ENCODE assay signal across 8 mouse cellular contexts in the genomic region with DNA sequence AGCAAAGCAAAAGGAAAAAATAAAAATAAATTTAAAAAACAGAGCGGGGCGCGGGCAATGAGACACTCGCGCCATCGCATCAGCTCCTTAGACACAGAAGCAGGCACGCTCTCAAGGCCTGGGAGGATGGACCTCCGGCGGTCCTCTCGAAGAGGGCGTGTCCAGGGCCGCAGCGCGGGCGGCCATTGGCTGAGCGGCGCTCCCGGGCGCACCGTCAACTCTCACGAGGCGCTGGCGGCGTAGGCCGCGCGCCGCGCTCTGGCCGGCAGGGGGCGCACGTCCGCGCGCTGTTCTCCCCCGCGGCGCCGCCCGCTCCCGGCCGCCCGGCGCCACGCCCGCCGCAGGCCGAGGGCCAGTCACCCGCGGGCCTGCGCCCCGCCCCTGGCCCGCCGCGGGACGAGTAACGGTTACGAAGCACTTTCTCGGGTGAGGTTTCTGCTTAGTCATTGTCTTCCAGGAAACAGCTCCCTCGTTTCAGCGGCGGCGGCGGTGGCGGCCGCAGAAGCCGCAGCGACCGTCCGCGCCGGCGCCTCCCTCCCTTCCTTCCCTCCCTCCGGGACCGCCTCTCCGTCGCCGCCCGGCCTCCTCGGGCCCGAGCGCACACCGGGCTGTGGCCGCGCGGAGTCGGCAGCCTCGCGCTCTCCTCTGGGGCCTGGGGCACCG. TPM values are rescaled to one million over a fixed set of nuclear protein-coding genes. Genes with fewer than 3 reads are reported as not detected.
DNase-seq lines count a peak whose midpoint lies in the region; ATAC-seq lines count a peak whose summit lies in the region.

A gene (plus strand): TSS at position 343 of the 663 bp plus-strand sequence.

- H3K4me3 ChIP-seq in hindbrain, embryonic 16.5 days (ENCODE audit: low read length), result peak within 1 kb of the TSS; percentile 93
- peak within 1 kb of the TSS; percentile 43 for H3K4me3 ChIP-seq in macrophage (ENCODE audit: inconsistent target)

- H3K4me2 ChIP-seq in hindbrain, embryonic 16.5 days (ENCODE audit: low read length), result peak within 1 kb of the TSS; percentile 52

- under 1% methylated on average over 62 of the region's 90 CpGs for WGBS in hindbrain, embryonic 16.5 days
- WGBS in macrophage (ENCODE audit: missing documents), result 1% methylated on average over 62 of the region's 90 CpGs

- H3K9ac ChIP-seq in hindbrain, embryonic 16.5 days (ENCODE audit: low read depth, low read length), result peak within 1 kb of the TSS; percentile 96

- peak within 1 kb of the TSS; percentile 91 for H3K27ac ChIP-seq in hindbrain, embryonic 16.5 days (ENCODE audit: low read depth, low read length)
- peak within 1 kb of the TSS; percentile 54 for H3K27ac ChIP-seq in macrophage

- DNase-seq in T-cell, adult 2 months (ENCODE audit: low spot score), result peak; percentile 93
- peak; percentile 90 to 94 for DNase-seq in cerebellum, postnatal 36 days
- peak; percentile 92 for DNase-seq in gastrocnemius, adult 18-20 months (ENCODE audit: low spot score)
- peak; percentile 87 to 94 for DNase-seq in left cerebral cortex, adult 18-20 months (ENCODE audit: low spot score in 2 of 2)
- DNase-seq in right cerebral cortex, adult 18-20 months, result peak; percentile 95
- peak; percentile 68 for DNase-seq in urinary bladder, postnatal 10 days (ENCODE audit: low spot score)

- H3K36me3 ChIP-seq in hindbrain, embryonic 16.5 days (ENCODE audit: control insufficient read depth, insufficient read depth, low read length), result no peaks in the 10 kb centered on the region
- H3K36me3 ChIP-seq in macrophage (ENCODE audit: inconsistent target), result no peaks in the 10 kb centered on the region

- peaks cover 42% of the 10 kb centered on the region for H3K79me2 ChIP-seq in macrophage (ENCODE audit: inconsistent target)

- no peaks in the 10 kb centered on the region for H3K9me3 ChIP-seq in hindbrain, embryonic 16.5 days (ENCODE audit: control insufficient read depth, low read length)

- H3K27me3 ChIP-seq in hindbrain, embryonic 16.5 days (replicated peaks; ENCODE audit: control insufficient read depth, insufficient read depth, low read length), result no peaks in the 10 kb centered on the region

- H3K4me1 ChIP-seq in hindbrain, embryonic 16.5 days (ENCODE audit: control insufficient read depth, insufficient read depth, low read depth, low read length), result peaks cover 14% of the 10 kb centered on the region

- peak; percentile 99 for ATAC-seq in hindbrain, embryonic 16.5 days

RNA-seq across cellular contexts. Expression of the gene that starts here (rescaled TPM):
- 10 to 100 TPM; 24.6 to 31.9 TPM for total RNA-seq in gastrocnemius, adult 18-20 months (2021)
- 37.1 and 43.8 TPM in 2 replicates for polyA plus RNA-seq in hindbrain, embryonic 16.5 days (2015; fragmentation: Nextera tagmentation; extraction: Ambion mirVana)
- total RNA-seq in left cerebral cortex, adult 18-20 months (2021), result 10 to 100 TPM; 61.1 to 70.6 TPM
- total RNA-seq in macrophage (2018; cell fraction: chromatin; rRNA removed), result 10 to 100 TPM in 16 of 26 experiments, 1 to 10 TPM in 10; 2.8 to 24.8 (median 12.1) TPM
- total RNA-seq in macrophage (2018; cell fraction: cytosol; rRNA removed), result 10 to 100 TPM; 24.6 to 64.3 (median 39.6) TPM
- total RNA-seq in macrophage (2018; cell fraction: nucleus; rRNA removed), result 10 to 100 TPM in 18 of 26 experiments, 1 to 10 TPM in 8; 6.8 to 34.7 (median 13.1) TPM
- polyA plus RNA-seq in macrophage (2018), result 50.5 to 96.3 TPM (median 94.0 TPM) in 3 replicates

Comparison
In these comparisons a context has a peak if more than half of its experiments do, and no peak if none do; other contexts are left out.
1. Peak in every context shown above with its lines: DNase-seq, ATAC-seq, H3K4me3 ChIP-seq and H3K27ac ChIP-seq.